Mouse (Mus musculus): ENCODE results near the gene Med27.

DNA sequence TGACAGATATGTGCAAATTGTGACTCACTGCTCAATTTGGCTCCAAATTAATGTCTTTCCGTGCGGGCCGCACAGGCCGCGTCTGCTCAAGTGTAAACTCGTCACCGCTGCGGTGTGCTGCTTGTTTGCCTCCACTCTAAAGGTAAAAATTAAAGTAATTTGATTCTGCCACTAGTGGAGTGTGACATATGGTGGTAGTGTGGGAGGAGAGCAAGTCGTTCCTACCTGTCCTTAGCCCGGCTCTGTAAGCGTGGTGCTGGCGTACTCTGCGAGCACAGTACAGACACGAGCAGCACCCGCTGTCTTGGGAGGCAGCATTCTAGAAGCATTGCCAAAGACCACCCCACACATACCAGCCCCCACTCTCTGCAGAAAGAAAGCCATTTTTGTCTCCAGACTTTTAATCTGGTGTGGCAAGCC is 121.9 kb downstream of the Med27 start:
- TF ChIP-seq POLR2A (IDR thresholded peaks at IDR 0.05; ENCODE audit: insufficient read length, low read depth) (no peak), TCF12 (IDR thresholded peaks at IDR 0.05; ENCODE audit: insufficient read depth, poor library complexity, severe bottlenecking) (no peak), SRF (IDR thresholded peaks at IDR 0.05; ENCODE audit: control insufficient read depth, insufficient read length, low read depth) (no peak), MAX (IDR thresholded peaks at IDR 0.05; ENCODE audit: low read depth) (no peak), MYOG (IDR thresholded peaks at IDR 0.05; ENCODE audit: control insufficient read depth in 1 of 3, insufficient read depth in 1 of 3, insufficient read length in 2 of 3, low read depth in 2 of 3) (no peak), CEBPB (IDR thresholded peaks at IDR 0.05; ENCODE audit: insufficient read depth, poor library complexity, severe bottlenecking) (no peak), MYOD1 (IDR thresholded peaks at IDR 0.05; ENCODE audit: control insufficient read depth in 1 of 3, insufficient read length in 2 of 3, low read depth in 2 of 3) (no peak), E2F4 (IDR thresholded peaks at IDR 0.05; ENCODE audit: insufficient read depth) (no peak), USF1 (IDR thresholded peaks at IDR 0.05; ENCODE audit: low read depth) (no peak)

Measured in myocyte (in vitro differentiated cells).